Mouse (Mus musculus): ENCODE measurements at regions not wholly inside any gene's neighbourhood (a gene's known extent, or its start where the extent isn't known, plus 50 kb on each side); places are given as distances from the start of the nearest gene placed in this dataset.

DNA sequence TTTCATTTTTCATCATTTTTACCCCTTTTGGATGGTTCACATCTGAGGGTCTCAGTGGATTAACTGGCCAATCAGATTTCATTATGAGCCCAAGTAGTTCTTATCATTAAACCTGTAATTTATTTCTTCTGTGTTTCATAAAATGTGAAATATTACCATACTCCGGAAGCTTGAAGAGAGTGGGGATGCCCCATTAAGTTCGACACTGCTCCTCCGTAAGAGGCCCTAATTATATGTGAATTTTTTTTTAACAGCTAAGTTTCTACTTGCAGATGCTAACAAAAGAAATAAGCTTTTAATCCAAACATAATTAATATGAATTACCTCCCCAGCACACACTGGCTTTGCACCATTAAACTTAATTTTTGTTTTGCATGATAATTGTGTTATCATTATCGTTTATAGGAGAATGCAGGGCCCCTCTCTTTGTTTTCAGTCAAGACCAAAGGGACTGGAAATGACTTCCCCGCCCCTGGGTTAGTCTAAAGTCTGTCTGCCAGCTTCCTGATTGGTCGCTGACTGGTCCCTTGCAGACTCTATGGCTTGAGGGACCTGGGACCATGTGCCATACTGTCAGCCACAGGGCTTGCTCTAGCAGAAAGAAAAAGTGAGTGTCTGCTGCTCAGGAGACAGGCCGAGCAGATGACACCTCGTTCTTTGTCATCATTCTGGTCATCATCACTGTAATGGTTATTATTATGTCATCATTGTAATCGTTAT lies 270.9 kb upstream of the Zfp703 start:
- Histone ChIP-seq H3K36me3 (ENCODE audit: control insufficient read depth, insufficient read depth, low read length, poor library complexity, severe bottlenecking) (no peaks in the 10 kb centered on the region), H3K27me3 (ENCODE audit: control insufficient read depth, insufficient read depth, low read length, poor library complexity, severe bottlenecking) (no peaks in the 10 kb centered on the region), H3K4me3 (ENCODE audit: low read depth, low read length) (no peak overlapping the region), H3K4me1 (ENCODE audit: control insufficient read depth, insufficient read depth, low read length) (no peaks in the 10 kb centered on the region), H3K9me3 (replicated peaks; ENCODE audit: control insufficient read depth, insufficient read depth, low read length, poor library complexity, severe bottlenecking) (no peaks in the 10 kb centered on the region; the same call in 1 of the 2 replicates), H3K27ac (ENCODE audit: insufficient read depth, low read length) (no peak overlapping the region), H3K9ac (ENCODE audit: low read depth, poor library complexity, severe bottlenecking) (no peak overlapping the region)
- TF ChIP-seq CTCF (IDR thresholded peaks at IDR 0.05; ENCODE audit: low read depth, low read length) = no peak
- TF ChIP-seq EP300 (IDR thresholded peaks at IDR 0.05; ENCODE audit: insufficient read depth, low read depth, low read length) = no peak
- TF ChIP-seq POLR2A (IDR thresholded peaks at IDR 0.05; ENCODE audit: insufficient read depth, low read length) = no peak

DNA sequence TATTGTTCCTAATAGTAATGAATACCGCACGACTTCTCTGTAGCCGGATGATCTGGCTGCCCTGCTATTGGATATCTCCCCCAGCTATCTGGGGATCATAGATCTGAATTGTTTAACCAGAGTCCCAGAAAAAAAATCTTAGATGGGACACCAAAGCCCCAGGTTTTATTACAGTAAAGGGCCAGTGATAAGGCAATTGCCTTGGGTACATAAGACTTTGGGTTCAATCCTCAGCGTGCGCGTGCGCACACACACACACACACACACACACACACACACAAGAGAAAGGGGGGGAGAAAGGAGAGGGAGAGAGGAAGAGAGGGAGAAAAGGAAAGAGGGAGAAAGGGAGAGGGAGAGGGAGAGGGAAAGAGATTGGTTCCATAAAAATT lies 270.4 kb upstream of the Zfp703 start:
- Histone ChIP-seq H3K36me3 (ENCODE audit: control insufficient read depth, insufficient read depth, low read length, poor library complexity, severe bottlenecking) (no peaks in the 10 kb centered on the region), H3K9ac (ENCODE audit: low read depth, poor library complexity, severe bottlenecking) (no peak overlapping the region), H3K27ac (ENCODE audit: insufficient read depth, low read length) (no peak overlapping the region), H3K9me3 (replicated peaks; ENCODE audit: control insufficient read depth, insufficient read depth, low read length, poor library complexity, severe bottlenecking) (no peaks in the 10 kb centered on the region; the same call in 1 of the 2 replicates), H3K4me1 (ENCODE audit: control insufficient read depth, insufficient read depth, low read length) (no peaks in the 10 kb centered on the region), H3K4me3 (ENCODE audit: low read depth, low read length) (no peak overlapping the region), H3K27me3 (ENCODE audit: control insufficient read depth, insufficient read depth, low read length, poor library complexity, severe bottlenecking) (no peaks in the 10 kb centered on the region)
- TF ChIP-seq CTCF (IDR thresholded peaks at IDR 0.05; ENCODE audit: low read depth, low read length) (no peak), EP300 (IDR thresholded peaks at IDR 0.05; ENCODE audit: insufficient read depth, low read depth, low read length) (no peak), POLR2A (IDR thresholded peaks at IDR 0.05; ENCODE audit: insufficient read depth, low read length) (no peak)

DNA sequence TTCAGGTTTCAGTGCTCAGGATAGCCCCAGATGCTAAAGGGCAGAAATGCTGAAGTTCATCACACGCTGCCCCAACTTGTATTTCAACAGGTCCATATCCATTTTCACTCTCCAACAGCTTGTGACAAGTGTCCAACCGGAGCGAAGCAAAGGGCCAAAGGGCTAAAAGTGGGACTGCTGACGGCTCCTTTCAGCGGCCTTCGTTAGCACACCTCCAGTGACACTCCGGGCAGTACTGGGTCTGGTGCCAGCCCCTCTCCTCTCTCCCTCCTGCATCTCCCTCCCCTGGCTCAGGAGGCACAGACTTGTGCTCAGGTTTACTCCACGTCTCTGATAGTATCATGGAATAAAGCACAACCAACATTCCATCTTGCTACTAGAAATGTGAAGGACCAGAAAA lies 263.3 kb upstream of the Zfp703 start:
- no peaks in the 10 kb centered on the region for H3K27me3 ChIP-seq (ENCODE audit: control insufficient read depth, insufficient read depth, low read length, poor library complexity, severe bottlenecking)
- no peak overlapping the region for H3K27ac ChIP-seq (ENCODE audit: insufficient read depth, low read length)
- TF ChIP-seq EP300 (IDR thresholded peaks at IDR 0.05; ENCODE audit: insufficient read depth, low read depth, low read length) (no peak), CTCF (IDR thresholded peaks at IDR 0.05; ENCODE audit: low read depth, low read length) (no peak), POLR2A (IDR thresholded peaks at IDR 0.05; ENCODE audit: insufficient read depth, low read length) (no peak)
- H3K9me3 ChIP-seq (replicated peaks; ENCODE audit: control insufficient read depth, insufficient read depth, low read length, poor library complexity, severe bottlenecking) = no peaks in the 10 kb centered on the region
- no peak overlapping the region for H3K4me3 ChIP-seq (ENCODE audit: low read depth, low read length)
- no peaks in the 10 kb centered on the region for H3K36me3 ChIP-seq (ENCODE audit: control insufficient read depth, insufficient read depth, low read length, poor library complexity, severe bottlenecking)
- H3K9ac ChIP-seq (ENCODE audit: low read depth, poor library complexity, severe bottlenecking) = no peak overlapping the region
- H3K4me1 ChIP-seq (ENCODE audit: control insufficient read depth, insufficient read depth, low read length) = no peaks in the 10 kb centered on the region

DNA sequence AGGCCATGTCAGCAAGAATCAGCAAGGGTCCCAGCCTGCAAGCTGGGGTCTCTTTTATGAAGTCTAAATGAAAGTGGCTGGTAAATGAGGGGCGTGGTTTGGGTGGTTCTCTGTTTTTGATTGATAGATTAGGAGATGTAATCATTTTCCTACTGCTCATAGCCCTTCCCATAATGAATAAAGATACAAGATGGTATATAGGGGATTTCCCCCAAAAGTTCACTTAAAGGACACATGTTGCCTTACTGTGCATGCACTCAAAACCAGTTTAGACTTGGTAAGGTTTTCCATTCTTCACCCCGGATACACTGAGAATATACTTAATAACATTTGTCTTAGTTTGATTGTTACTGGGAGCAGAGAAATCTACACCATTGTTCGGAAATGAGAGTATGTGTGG lies 262.4 kb upstream of the Zfp703 start:
- H3K27me3 ChIP-seq (ENCODE audit: control insufficient read depth, insufficient read depth, low read length, poor library complexity, severe bottlenecking) = no peaks in the 10 kb centered on the region
- H3K36me3 ChIP-seq (ENCODE audit: control insufficient read depth, insufficient read depth, low read length, poor library complexity, severe bottlenecking) = no peaks in the 10 kb centered on the region
- H3K27ac ChIP-seq (ENCODE audit: insufficient read depth, low read length) = no peak overlapping the region
- H3K4me3 ChIP-seq (ENCODE audit: low read depth, low read length) = no peak overlapping the region
- no peak overlapping the region for H3K9ac ChIP-seq (ENCODE audit: low read depth, poor library complexity, severe bottlenecking)
- H3K4me1 ChIP-seq (ENCODE audit: control insufficient read depth, insufficient read depth, low read length) = no peaks in the 10 kb centered on the region
- TF ChIP-seq EP300 (IDR thresholded peaks at IDR 0.05; ENCODE audit: insufficient read depth, low read depth, low read length) (no peak), POLR2A (IDR thresholded peaks at IDR 0.05; ENCODE audit: insufficient read depth, low read length) (no peak), CTCF (IDR thresholded peaks at IDR 0.05; ENCODE audit: low read depth, low read length) (no peak)
- no peaks in the 10 kb centered on the region for H3K9me3 ChIP-seq (replicated peaks; ENCODE audit: control insufficient read depth, insufficient read depth, low read length, poor library complexity, severe bottlenecking)

DNA sequence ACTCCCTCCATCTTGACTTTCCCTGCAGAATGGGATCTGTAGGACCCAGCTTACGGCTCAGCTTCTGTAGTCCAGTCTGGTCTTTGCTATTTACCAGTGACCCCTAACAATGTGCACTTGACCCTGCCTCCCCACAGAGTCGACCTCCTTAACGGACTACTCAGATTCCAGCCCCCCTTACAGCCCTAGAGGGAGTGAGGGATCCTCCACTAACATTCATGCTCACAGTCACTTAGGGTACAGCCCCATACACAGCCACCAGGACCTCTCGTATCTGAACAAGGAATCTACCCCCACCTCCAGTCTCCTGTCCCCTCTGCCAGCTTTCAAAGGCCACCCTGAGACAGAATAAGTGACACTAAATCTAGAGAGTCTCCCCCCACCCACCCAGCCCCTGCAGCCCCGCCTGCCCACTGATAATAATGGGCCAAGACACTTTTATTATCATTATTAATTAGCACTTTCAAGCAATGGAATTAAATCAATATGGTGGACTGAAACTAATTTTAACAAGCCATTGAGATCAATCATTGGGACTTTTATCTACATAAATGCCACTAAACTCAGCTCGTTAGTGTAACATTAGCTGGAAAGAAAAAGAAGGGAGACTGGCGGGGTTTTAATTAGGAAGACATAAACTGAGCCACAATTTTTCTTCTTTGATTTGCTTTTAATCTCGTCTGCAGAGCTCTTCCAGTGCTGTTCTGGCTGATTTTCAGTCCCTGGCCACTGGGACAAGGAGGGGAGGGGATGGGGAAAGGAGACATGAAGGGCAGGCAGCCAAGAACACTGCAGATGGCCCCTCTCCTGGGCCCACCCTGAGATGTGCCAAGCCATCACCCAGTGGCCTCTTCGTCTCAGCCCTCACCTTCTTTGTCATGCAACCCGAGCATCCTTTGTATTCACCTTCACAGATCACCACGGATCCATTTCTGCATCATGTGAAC lies 258.4 kb upstream of the Zfp703 start:
- H3K27me3 ChIP-seq (ENCODE audit: control insufficient read depth, insufficient read depth, low read length, poor library complexity, severe bottlenecking) = no peaks in the 10 kb centered on the region

More for the DNA sequence above, 258.4 kb upstream of the Zfp703 start:
- H3K9ac ChIP-seq (ENCODE audit: low read depth, poor library complexity, severe bottlenecking) = no peak overlapping the region
- TF ChIP-seq CTCF (IDR thresholded peaks at IDR 0.05; ENCODE audit: low read depth, low read length) = no peak
- TF ChIP-seq POLR2A (IDR thresholded peaks at IDR 0.05; ENCODE audit: insufficient read depth, low read length) = no peak
- TF ChIP-seq EP300 (IDR thresholded peaks at IDR 0.05; ENCODE audit: insufficient read depth, low read depth, low read length) = no peak
- H3K27ac ChIP-seq (ENCODE audit: insufficient read depth, low read length) = no peak overlapping the region
- H3K9me3 ChIP-seq (replicated peaks; ENCODE audit: control insufficient read depth, insufficient read depth, low read length, poor library complexity, severe bottlenecking) = no peaks in the 10 kb centered on the region
- no peaks in the 10 kb centered on the region for H3K36me3 ChIP-seq (ENCODE audit: control insufficient read depth, insufficient read depth, low read length, poor library complexity, severe bottlenecking)
- no peaks in the 10 kb centered on the region for H3K4me1 ChIP-seq (ENCODE audit: control insufficient read depth, insufficient read depth, low read length)
- H3K4me3 ChIP-seq (ENCODE audit: low read depth, low read length) = no peak overlapping the region
